11 mouse cellular contexts compared by ENCODE assay signal in the genomic region with DNA sequence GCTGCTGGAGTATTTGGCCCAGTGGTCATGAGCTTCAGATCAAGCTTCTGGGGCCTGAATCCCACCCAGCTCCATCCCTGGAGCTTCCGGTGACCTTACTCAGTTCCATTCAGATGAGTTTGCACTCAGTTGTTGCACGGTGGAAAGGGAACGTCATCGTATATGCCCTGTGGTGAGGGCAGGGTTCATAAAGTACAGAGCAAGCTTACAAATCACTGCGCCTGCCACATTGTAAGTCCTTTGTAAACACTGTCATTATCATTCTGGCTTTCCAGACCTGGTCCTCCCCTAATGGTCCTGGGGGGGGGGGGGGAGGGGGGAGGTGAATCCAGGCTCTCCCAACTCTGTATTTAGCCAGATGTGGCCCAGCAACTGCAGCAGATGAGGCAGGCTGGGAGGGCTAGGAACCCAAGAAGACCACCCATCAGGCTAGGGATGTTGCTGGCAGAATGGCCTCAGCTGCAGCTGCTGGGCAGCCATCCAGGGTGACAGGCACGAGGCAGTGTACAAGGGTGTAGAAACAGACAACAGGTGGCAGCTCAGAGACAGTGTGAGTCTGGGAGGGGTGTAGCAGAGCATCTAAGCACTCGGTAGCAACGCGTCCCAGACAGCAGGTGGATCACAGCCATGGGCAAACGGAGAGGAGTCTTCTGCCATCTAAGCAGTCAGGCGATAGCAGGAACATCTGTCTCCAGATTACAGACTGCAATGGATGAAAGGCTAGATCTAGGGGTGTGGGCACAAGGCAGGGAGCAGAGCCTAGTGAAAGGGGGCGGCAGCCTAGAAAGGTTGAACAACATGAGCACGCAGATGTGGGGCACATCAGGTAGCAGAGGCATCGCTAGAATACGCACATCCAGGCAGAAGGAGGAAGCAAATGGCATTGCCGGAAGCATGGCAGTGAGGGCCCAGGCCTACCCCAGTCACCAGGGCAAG. TPM values are rescaled to one million over a fixed set of nuclear protein-coding genes. Genes with fewer than 3 reads are reported as not detected.
A peak's percentile ranks its signal among the peaks of the same experiment; 100 is the strongest.
DNase-seq lines count a peak whose midpoint lies in the region; ATAC-seq and TF ChIP-seq lines count a peak whose summit lies in the region.
"Had no signal": no experiment of that assay in that cellular context is flagged by ENCODE, and none has a peak within 500 bp of the region (broad histone marks: within the 10 kb centered on the region; RNA-seq: fewer than 3 reads in every experiment).

No protein-coding gene starts in this region.

- in situ Hi-C loops in ES-E14 (cut with MboI; ENCODE audit: low sequenced_read_pairs in 2 of 2, unreplicated experiment in 2 of 2): no loop called here

- no peaks in the 10 kb centered on the region for H3K9me3 ChIP-seq in intestine, embryonic 14.5 days (ENCODE audit: control insufficient read depth, low read length)
- no peaks in the 10 kb centered on the region for H3K9me3 ChIP-seq in intestine, postnatal 0 days (ENCODE audit: control insufficient read depth)
- no peaks in the 10 kb centered on the region for H3K9me3 ChIP-seq in ES-E14 (ENCODE audit: control insufficient read depth, insufficient read depth, low read depth, low read length)
- H3K9me3 ChIP-seq in embryonic facial prominence, embryonic 14.5 days (ENCODE audit: control insufficient read depth, low read length): no peaks in the 10 kb centered on the region

- 35% methylated on average over 16 of the region's 16 CpGs for WGBS in intestine, embryonic 14.5 days
- 46% methylated on average over 16 of the region's 16 CpGs for WGBS in intestine, postnatal 0 days
- 58% methylated on average over 16 of the region's 16 CpGs for WGBS in embryonic facial prominence, embryonic 14.5 days

- no peak overlapping the region for H3K4me2 ChIP-seq in intestine, embryonic 14.5 days (ENCODE audit: low read length)
- H3K4me2 ChIP-seq in intestine, postnatal 0 days (replicated peaks; ENCODE audit: low read depth): no peak overlapping the region
- no peak overlapping the region for H3K4me2 ChIP-seq in embryonic facial prominence, embryonic 14.5 days (ENCODE audit: low read depth, low read length)

- H3K4me3 ChIP-seq in intestine, embryonic 14.5 days (ENCODE audit: low read depth, low read length): no peak overlapping the region
- H3K4me3 ChIP-seq in intestine, postnatal 0 days (ENCODE audit: low read depth, low read length): no peak overlapping the region
- no peak overlapping the region for H3K4me3 ChIP-seq in ES-E14 (ENCODE audit: insufficient read depth in 1 of 2, low read depth in 1 of 2, low read length in 2 of 2, poor library complexity in 1 of 2, severe bottlenecking in 1 of 2)
- no peak overlapping the region for H3K4me3 ChIP-seq in embryonic facial prominence, embryonic 14.5 days (ENCODE audit: low read depth, low read length)

- H3K9ac ChIP-seq in intestine, embryonic 14.5 days (ENCODE audit: low read length): no peak overlapping the region
- no peak overlapping the region for H3K9ac ChIP-seq in intestine, postnatal 0 days (ENCODE audit: low read depth, low read length)
- H3K9ac ChIP-seq in ES-E14 (ENCODE audit: insufficient read depth, low read depth, low read length, poor library complexity, severe bottlenecking): no peak overlapping the region
- H3K9ac ChIP-seq in embryonic facial prominence, embryonic 14.5 days (ENCODE audit: low read depth, low read length): no peak overlapping the region
- H3K9ac ChIP-seq: liver, embryonic 14.5 days had no signal

- no peaks in the 10 kb centered on the region for H3K36me3 ChIP-seq in intestine, embryonic 14.5 days (ENCODE audit: control insufficient read depth, insufficient read depth, low read length)
- no peaks in the 10 kb centered on the region for H3K36me3 ChIP-seq in intestine, postnatal 0 days (ENCODE audit: control insufficient read depth, insufficient read depth)
- no peaks in the 10 kb centered on the region for H3K36me3 ChIP-seq in ES-E14 (ENCODE audit: control insufficient read depth, insufficient read depth, low read length, poor library complexity, severe bottlenecking)
- no peaks in the 10 kb centered on the region for H3K36me3 ChIP-seq in embryonic facial prominence, embryonic 14.5 days (ENCODE audit: control insufficient read depth, insufficient read depth, low read length)

- peaks cover 18% of the 10 kb centered on the region for H3K4me1 ChIP-seq in intestine, embryonic 14.5 days (replicated peaks; ENCODE audit: control insufficient read depth, insufficient read depth, low read length)
- H3K4me1 ChIP-seq in intestine, postnatal 0 days (replicated peaks; ENCODE audit: control insufficient read depth, insufficient read depth, low read length): no peaks in the 10 kb centered on the region
- no peaks in the 10 kb centered on the region for H3K4me1 ChIP-seq in ES-E14 (ENCODE audit: control insufficient read depth in 2 of 2, insufficient read depth in 2 of 2, low read length in 2 of 2, poor library complexity in 1 of 2)
- H3K4me1 ChIP-seq in embryonic facial prominence, embryonic 14.5 days (ENCODE audit: control insufficient read depth, insufficient read depth, low read length): peaks cover 6% of the 10 kb centered on the region

- DNase-seq in intestine, embryonic 14.5 days (ENCODE audit: low spot score): no peak
- DNase-seq in ES-E14 (ENCODE audit: low read depth, low spot score): no peak
- DNase-seq in embryonic facial prominence, embryonic 14.5 days (ENCODE audit: low spot score): peak; percentile 88
- DNase-seq in mesoderm, embryonic 11.5 days (ENCODE audit: low read depth, low spot score): peak; percentile 55
- DNase-seq in adrenal gland, adult (ENCODE audit: inconsistent age in 2 of 2, low spot score in 1 of 2): no peak
- no peak for DNase-seq in kidney, adult 11 months
- DNase-seq in embryo, embryonic 10 days (ENCODE audit: low spot score): no peak
- DNase-seq: cerebellum, adult 8-10 months had no signal

- peak; percentile 72 for ATAC-seq in intestine, embryonic 14.5 days (replicated peaks; ENCODE audit: low FRiP score, low TSS enrichment, low read depth)
- no peak for ATAC-seq in intestine, postnatal 0 days
- ATAC-seq in embryonic facial prominence, embryonic 14.5 days (ENCODE audit: low read depth): peak; percentile 89
- ATAC-seq: activated CD4-positive, CD25-positive, alpha-beta regulatory T cell, adult 4 months had no signal

- H3K27ac ChIP-seq in intestine, embryonic 14.5 days (ENCODE audit: low read depth): no peak overlapping the region
- no peak overlapping the region for H3K27ac ChIP-seq in intestine, postnatal 0 days (ENCODE audit: low read depth, low read length)
- 0 out of 2 replicates have a peak overlapping the region, but pooled peaks have one; percentile 24 for H3K27ac ChIP-seq in ES-E14 (ENCODE audit: insufficient read depth, low read depth, low read length, poor library complexity, severe bottlenecking)
- no peak overlapping the region for H3K27ac ChIP-seq in embryonic facial prominence, embryonic 14.5 days (replicated peaks; ENCODE audit: low read depth, low read length)
- H3K27ac ChIP-seq: liver, embryonic 14.5 days had no signal

- TF ChIP-seq CTCF in intestine, postnatal 0 days (IDR thresholded peaks at IDR 0.05; ENCODE audit: low read depth): no peak

- H3K27me3 ChIP-seq in intestine, embryonic 14.5 days (replicated peaks; ENCODE audit: control insufficient read depth, insufficient read depth, low read length): no peaks in the 10 kb centered on the region; the same call in 1 of the 2 replicates
- no peaks in the 10 kb centered on the region for H3K27me3 ChIP-seq in intestine, postnatal 0 days (replicated peaks; ENCODE audit: control insufficient read depth, insufficient read depth, low read length)
- no peaks in the 10 kb centered on the region for H3K27me3 ChIP-seq in embryonic facial prominence, embryonic 14.5 days (replicated peaks; ENCODE audit: control insufficient read depth, insufficient read depth, low read length)

TF ChIP-seq in ES-E14, 5 proteins besides CTCF, POLR2A, EP300 and RAD21:
- TF ChIP-seq ZC3H11A (IDR thresholded peaks at IDR 0.05; ENCODE audit: borderline replicate concordance, low read depth, low read length): no peak
- no peak for TF ChIP-seq MAFK (IDR thresholded peaks at IDR 0.05; ENCODE audit: insufficient read depth, low read depth, low read length)
- TF ChIP-seq ZNF384 (IDR thresholded peaks at IDR 0.05; ENCODE audit: low read depth, low read length): no peak
- no peak for TF ChIP-seq CHD2 (IDR thresholded peaks at IDR 0.05; ENCODE audit: low read depth, low read length)
- no peak for TF ChIP-seq HCFC1 (IDR thresholded peaks at IDR 0.05; ENCODE audit: borderline replicate concordance, insufficient read depth, low read length)

RNA-seq across cellular contexts. Expression of a gene that starts 23.3 kb away (rescaled TPM):
- 33.3 and 44.2 TPM in 2 replicates for polyA plus RNA-seq in intestine, embryonic 14.5 days (2014; fragmentation: Nextera tagmentation; extraction: Ambion mirVana)
- 15.8 and 17.5 TPM in 2 replicates for polyA plus RNA-seq in intestine, postnatal 0 days (2015; fragmentation: Nextera tagmentation; extraction: Ambion mirVana)
- total RNA-seq in ES-E14 (2012; rRNA removed): 39.0 and 39.1 TPM in 2 replicates
- polyA plus RNA-seq in embryonic facial prominence, embryonic 14.5 days (2014; fragmentation: Nextera tagmentation; extraction: Ambion mirVana): 26.2 and 29.9 TPM in 2 replicates

Comparison
In these comparisons a context has a peak if more than half of its experiments do, and no peak if none do; other contexts are left out.
1. DNase-seq: peak in embryonic facial prominence, embryonic 14.5 days (single experiment) and mesoderm, embryonic 11.5 days (single experiment); none in intestine, embryonic 14.5 days (single experiment), ES-E14 (single experiment), adrenal gland, adult (0 of 2), kidney, adult 11 months (single experiment) and embryo, embryonic 10 days (single experiment).